Mouse (Mus musculus): ENCODE measurements around the gene Man1a.

The Man1a gene

DNA sequence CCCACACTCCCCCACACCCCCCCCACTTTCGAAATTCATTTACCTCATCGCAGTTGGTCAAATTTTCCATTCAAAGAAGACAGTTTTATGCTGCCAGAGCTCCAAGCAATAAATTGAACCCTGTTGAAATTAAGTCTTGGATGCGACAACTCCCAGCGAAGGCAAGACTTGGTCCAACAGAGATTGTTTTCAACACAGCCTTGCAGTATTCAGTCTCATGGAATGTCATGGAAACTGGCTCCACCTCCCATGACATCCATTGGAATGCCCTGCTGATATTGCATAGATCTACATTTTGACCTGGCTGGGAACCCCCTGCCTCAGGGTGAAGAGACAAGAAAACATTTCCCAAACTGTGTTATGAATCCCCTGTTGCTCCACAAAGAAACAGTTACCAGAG lies at the start of gene Man1a:
TSS of gene Man1a (minus strand) at position 190 of the 400 bp plus-strand sequence.
- DNase-seq (ENCODE audit: low spot score in 2 of 2) = no peak

- DNase-seq (ENCODE audit: low spot score in 2 of 2) = no peak
Measured at GRCm38 (mm10) chr10:54121816-54122215, 45.4 kb upstream of the Man1a start.

GRCm38 (mm10) chr10:54120375-54120774 lies 44.0 kb upstream of the Man1a start:
- no peak for DNase-seq (ENCODE audit: low spot score in 2 of 2)

- DNase-seq (ENCODE audit: low spot score in 2 of 2) = no peak
Measured at GRCm38 (mm10) chr10:54119303-54119702, 42.9 kb upstream of the Man1a start.

- no peak for DNase-seq (ENCODE audit: low spot score in 2 of 2)
Measured at GRCm38 (mm10) chr10:54118223-54118912, 42.0 kb upstream of the Man1a start.

DNA sequence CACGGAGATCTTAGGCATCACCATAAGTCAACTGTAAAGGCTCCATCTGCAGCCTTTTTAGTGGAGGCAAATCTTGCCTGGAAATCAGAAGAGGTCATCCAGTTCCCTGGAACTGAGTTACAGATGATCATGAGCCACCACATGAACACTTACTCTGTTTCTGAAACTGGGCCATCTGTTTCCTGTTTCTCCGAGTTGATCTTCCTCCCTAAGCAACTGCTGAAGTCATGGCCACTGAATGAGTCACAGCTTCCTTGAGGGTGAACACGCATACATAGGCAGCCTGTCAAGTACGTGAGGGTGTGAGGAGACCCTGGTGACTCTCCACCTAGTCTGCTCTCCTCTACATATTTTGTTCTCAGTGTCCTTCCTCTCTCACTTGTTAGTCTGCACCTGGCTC lies 41.4 kb upstream of the Man1a start:
- DNase-seq (ENCODE audit: low spot score in 2 of 2) = peak in 1 of 2 experiments; percentile 14

DNA sequence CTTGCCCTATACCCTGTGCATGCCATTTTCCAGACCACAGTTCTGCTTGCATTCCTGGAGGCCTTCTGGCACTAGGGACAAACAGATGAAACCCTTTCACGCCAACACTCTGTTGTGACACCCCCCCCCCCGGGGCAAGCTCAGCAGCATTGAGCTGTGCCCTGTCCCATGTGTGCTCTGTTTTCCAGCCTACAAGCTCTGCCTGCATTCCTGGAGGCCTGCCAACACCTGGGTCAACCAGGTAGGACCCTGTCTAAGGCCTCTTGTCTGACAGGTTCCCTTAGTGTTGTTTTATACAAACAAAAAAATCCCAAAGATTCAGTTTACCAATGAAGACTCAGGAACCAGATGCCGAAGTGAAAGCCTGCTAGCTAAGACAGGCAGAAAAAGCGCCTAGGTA lies 27.3 kb upstream of the Man1a start:
- DNase-seq (ENCODE audit: low spot score in 2 of 2) = no peak

GRCm38 (mm10) chr10:54092081-54092480 lies 15.7 kb upstream of the Man1a start:
- DNase-seq (ENCODE audit: low spot score in 2 of 2) = no peak

GRCm38 (mm10) chr10:54089923-54090322 lies 13.5 kb upstream of the Man1a start:
- no peak for DNase-seq (ENCODE audit: low spot score in 2 of 2)

- DNase-seq (ENCODE audit: low spot score in 2 of 2) = no peak
Measured at GRCm38 (mm10) chr10:54087346-54087745, 10.9 kb upstream of the Man1a start.

- no peak for DNase-seq (ENCODE audit: low spot score in 2 of 2)
Measured at GRCm38 (mm10) chr10:54085073-54085472, 8.7 kb upstream of the Man1a start.

GRCm38 (mm10) chr10:54077005-54077404 lies 596 bp upstream of the Man1a start:
- no peak for DNase-seq (ENCODE audit: low spot score in 2 of 2)

- peak; percentile 93 to 95 for DNase-seq (ENCODE audit: low spot score in 2 of 2)
Measured at GRCm38 (mm10) chr10:54075441-54076010, 883 bp downstream of the Man1a start.

DNA sequence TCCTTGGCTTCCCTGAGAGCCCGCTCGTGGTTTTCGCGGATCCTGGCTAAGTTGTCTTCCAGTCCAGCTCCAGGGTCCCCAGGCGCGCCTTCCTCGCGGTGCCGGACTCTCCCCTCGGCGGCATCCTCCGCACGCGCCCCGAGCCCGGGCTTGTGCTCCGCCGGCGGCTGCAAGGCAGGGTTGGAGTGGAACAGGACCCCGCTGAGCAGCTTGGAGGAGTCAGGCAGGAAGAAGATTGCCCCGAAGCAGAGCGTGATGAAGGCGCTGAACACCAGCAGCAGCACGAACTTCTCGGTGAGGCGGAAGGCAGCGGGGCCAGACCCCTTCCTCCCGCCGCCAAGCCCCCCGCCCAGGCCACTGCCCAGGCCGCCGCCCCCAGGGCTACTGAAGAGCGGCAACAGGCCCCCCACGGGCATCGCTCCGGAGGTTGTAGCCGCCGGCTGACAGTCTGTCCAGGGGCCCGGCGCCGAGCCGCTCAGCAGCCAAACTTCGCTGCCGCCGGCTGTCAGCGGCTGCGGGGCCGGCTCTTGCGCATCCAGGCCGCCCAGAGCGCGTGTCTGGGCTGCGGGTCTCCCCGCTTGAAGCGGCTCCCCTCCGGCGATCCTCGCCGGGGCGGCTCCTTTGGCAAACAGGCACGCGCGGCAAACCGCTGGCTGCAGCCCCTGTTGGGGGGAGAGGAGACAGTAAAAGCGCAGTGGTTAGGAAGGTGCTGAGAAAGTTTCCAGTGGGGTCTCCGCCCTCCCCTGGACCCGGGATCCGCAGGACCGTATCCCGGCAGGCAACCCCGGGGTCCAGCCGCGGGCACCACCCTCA lies 1.6 kb downstream of the Man1a start:
- DNase-seq (ENCODE audit: low spot score in 2 of 2) = peak; percentile 27 to 37

GRCm38 (mm10) chr10:54074247-54074608 lies 2.2 kb downstream of the Man1a start:
- peak; percentile 14 to 28 for DNase-seq (ENCODE audit: low spot score in 2 of 2)

DNA sequence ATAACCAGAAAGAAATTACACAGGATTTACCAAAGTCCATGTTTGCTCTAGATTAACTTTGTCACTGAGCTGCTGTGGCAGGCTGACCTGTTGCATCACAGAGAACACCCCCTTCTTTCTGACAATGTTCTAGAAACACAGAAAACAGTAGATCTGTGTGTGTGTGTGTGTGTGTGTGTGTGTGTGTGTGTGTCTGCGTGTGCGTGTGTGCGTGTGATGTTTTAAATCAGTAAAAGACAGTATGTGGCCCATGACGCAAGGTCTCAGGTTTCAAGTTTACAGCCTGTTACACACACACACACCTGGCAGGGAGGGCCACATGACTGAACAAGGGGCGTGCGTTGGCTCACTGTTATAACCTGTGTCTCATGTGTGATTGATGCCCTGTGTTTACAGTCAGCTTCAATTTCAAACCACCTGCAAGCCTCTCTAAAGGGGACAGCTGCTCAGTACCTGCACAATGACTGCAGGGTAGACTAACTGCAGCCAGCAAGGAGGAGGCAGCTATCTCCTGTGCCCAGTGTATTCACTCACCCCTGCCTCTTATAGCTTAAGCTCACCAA lies 2.7 kb downstream of the Man1a start:
- DNase-seq (ENCODE audit: low spot score in 2 of 2) = no peak

DNA sequence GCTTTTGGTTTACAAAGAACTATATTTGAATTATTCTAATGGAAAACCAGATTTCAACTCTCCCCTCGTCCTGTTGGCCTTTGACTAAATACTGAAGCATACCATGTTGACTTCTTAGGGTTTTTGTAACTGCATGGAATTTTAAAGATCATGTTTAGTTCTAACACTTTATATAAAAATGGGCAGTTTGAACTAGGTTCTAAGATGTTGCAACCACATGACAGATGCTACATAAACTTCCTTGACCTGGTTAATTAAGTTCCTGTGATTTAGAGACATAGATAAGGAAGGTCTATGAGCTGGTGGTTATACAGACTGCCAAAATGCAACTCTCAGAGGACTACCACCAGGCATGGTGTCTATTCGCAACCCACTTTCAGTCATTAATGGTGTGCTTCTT lies 4.1 kb downstream of the Man1a start:
- DNase-seq (ENCODE audit: low spot score in 2 of 2) = no peak

DNA sequence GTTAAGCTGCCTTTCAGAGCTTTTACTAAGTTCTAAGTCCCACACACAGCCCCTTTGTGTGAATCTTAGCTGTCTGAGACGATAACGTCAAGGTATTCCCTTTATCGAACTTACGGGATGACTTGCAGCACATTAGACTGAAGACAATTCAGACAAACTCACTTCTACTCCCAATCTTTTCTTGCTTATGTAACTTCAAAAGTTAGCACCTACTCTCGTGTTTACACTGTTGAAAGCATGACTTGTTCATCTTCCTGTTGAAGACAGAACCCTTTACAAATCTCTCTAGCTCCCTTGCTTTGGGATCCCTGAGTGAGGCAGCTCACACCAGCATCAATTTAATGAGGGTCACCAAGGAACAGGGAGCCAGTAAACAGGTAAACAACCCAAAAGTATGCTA lies 5.9 kb downstream of the Man1a start:
- DNase-seq (ENCODE audit: low spot score in 2 of 2) = no peak

DNA sequence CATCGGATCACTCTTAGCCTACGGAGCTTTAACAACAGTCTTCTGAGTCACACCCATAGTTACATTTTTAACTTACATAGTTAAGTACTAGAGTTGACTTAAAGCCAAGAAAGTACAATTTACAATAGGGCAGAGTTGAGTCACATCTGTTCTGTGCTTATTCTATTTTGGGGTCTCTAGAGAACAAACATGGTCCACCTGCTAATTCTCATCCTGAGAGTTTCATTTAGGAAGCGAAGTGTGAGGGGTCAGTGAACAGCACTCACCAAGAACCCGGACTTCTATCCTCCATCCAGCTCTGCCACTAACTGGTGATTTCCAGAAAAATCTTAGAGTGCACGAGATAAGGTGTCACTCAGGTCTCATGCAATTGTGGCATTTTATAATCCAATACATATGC lies 7.0 kb downstream of the Man1a start:
- no peak for DNase-seq (ENCODE audit: low spot score in 2 of 2)

DNA sequence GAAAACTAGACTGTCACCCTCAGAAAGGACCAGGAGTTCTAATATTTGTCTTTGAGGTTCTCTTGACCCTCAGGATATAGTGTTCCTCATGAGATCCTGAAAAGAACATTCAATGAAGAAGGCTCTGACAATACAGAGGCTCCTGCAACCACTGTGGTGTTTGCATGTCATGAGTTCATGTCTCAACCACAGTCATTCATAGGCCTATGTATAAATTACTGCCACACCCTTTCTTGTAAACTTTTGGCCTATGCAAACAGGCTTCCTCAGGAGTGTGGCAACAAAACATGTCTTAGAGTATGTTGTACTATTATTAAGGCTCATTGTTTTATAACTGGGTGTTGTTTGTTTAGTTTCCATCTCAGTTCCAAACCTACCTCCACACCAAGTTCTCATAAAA lies 9.7 kb downstream of the Man1a start:
- DNase-seq (ENCODE audit: low spot score in 2 of 2) = no peak

GRCm38 (mm10) chr10:54063551-54064260 lies 12.7 kb downstream of the Man1a start:
- no peak for DNase-seq (ENCODE audit: low spot score in 2 of 2)

DNA sequence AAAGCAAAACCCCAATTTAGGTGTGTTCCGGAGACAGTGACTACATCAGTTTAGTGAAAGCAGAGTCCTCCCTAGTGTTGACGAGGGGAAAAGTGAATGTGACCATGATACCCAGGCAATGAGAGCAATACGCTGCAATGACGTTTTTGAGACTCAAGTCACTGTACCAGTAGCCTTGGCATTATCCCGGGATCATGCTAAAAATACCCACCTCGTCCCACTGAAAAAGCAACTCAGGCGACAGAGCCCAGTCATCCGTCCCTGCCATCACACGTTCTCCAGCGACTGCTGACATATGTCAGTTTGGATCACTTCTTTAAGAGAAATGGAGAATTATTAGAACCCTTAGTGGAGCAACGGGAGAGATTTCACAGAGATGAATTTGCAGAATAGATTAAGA lies 13.6 kb downstream of the Man1a start:
- no peak for DNase-seq (ENCODE audit: low spot score in 2 of 2)

All from spleen, postnatal 14 days (tissue).